Mouse (Mus musculus): ENCODE measurements around the gene Ptx3. TPM values are rescaled to one million over a fixed set of nuclear protein-coding genes. Genes with fewer than 3 reads are reported as not detected.
"Not testable (repeated sequence)": the region's sequence is repeated elsewhere in the genome, so short reads cannot be mapped to it uniquely, and the experiment has no call there.

Ptx3 gene
- polyA plus RNA-seq (2016; fragmentation: Nextera tagmentation; extraction: Ambion mirVana) = 13.6 TPM in 2 replicates

- H3K27ac ChIP-seq (replicated peaks) = peak within 1 kb of the TSS; percentile 92
- DNase-seq (ENCODE audit: low spot score) = peak; percentile 64
- WGBS = 2% methylated on average over 20 of the region's 20 CpGs
Measured at GRCm38 (mm10) chr3:66219655-66220191, at the start of gene Ptx3. TSS of gene Ptx3 (plus strand) at chr3:66219910.

GRCm38 (mm10) chr3:66172907-66173306 lies 46.8 kb upstream of the Ptx3 start:
- Histone ChIP-seq H3K27ac (replicated peaks) (no peak overlapping the region), H3K9me3 (no peaks in the 10 kb centered on the region), H3K27me3 (replicated peaks; ENCODE audit: low read depth, poor library complexity, severe bottlenecking) (no peaks in the 10 kb centered on the region), H3K36me3 (replicated peaks) (no peaks in the 10 kb centered on the region), H3K4me3 (no peak overlapping the region), H3K4me1 (peaks cover 9% of the 10 kb centered on the region)
- WGBS = 87% methylated on average over 5 of the region's 5 CpGs
- DNase-seq (ENCODE audit: low spot score) = no peak

More at GRCm38 (mm10) chr3:66219655-66220191, at the start of gene Ptx3:
- Histone ChIP-seq H3K9me3 (no peaks in the 10 kb centered on the region), H3K4me3 (peak within 1 kb of the TSS; percentile 72), H3K4me1 (peaks cover 51% of the 10 kb centered on the region), H3K36me3 (replicated peaks) (peaks cover 3% of the 10 kb centered on the region), H3K27me3 (replicated peaks; ENCODE audit: low read depth, poor library complexity, severe bottlenecking) (peaks cover 13% of the 10 kb centered on the region)

GRCm38 (mm10) chr3:66179647-66180046 lies 40.1 kb upstream of the Ptx3 start:
- Histone ChIP-seq H3K9me3 (no peaks in the 10 kb centered on the region), H3K4me3 (no peak overlapping the region), H3K36me3 (replicated peaks) (no peaks in the 10 kb centered on the region), H3K27ac (replicated peaks) (no peak overlapping the region), H3K27me3 (replicated peaks; ENCODE audit: low read depth, poor library complexity, severe bottlenecking) (no peaks in the 10 kb centered on the region), H3K4me1 (no peaks in the 10 kb centered on the region)
- DNase-seq (ENCODE audit: low spot score) = no peak
- 73% methylated on average over 2 of the region's 2 CpGs for WGBS

- Histone ChIP-seq H3K4me3 (no peak overlapping the region), H3K36me3 (replicated peaks) (no peaks in the 10 kb centered on the region), H3K27me3 (replicated peaks; ENCODE audit: low read depth, poor library complexity, severe bottlenecking) (no peaks in the 10 kb centered on the region), H3K4me1 (no peaks in the 10 kb centered on the region), H3K27ac (replicated peaks) (no peak overlapping the region), H3K9me3 (no peaks in the 10 kb centered on the region)
- no peak for DNase-seq (ENCODE audit: low spot score)
- 78% methylated on average over 3 of the region's 3 CpGs for WGBS
Measured at GRCm38 (mm10) chr3:66193910-66194562, 25.7 kb upstream of the Ptx3 start.

GRCm38 (mm10) chr3:66208836-66209573 lies 10.7 kb upstream of the Ptx3 start:
- no peak overlapping the region for H3K4me3 ChIP-seq
- H3K27me3 ChIP-seq (replicated peaks; ENCODE audit: low read depth, poor library complexity, severe bottlenecking) = no peaks in the 10 kb centered on the region
- no peaks in the 10 kb centered on the region for H3K9me3 ChIP-seq
- no peaks in the 10 kb centered on the region for H3K36me3 ChIP-seq (replicated peaks)
- no peaks in the 10 kb centered on the region for H3K4me1 ChIP-seq
- WGBS = 83% methylated on average over 4 of the region's 4 CpGs
- no peak for DNase-seq (ENCODE audit: low spot score)
- H3K27ac ChIP-seq (replicated peaks) = no peak overlapping the region

GRCm38 (mm10) chr3:66213524-66213923 lies 6.2 kb upstream of the Ptx3 start:
- Histone ChIP-seq H3K4me1 (peaks cover 10% of the 10 kb centered on the region), H3K36me3 (replicated peaks) (no peaks in the 10 kb centered on the region), H3K27me3 (replicated peaks; ENCODE audit: low read depth, poor library complexity, severe bottlenecking) (0 out of 2 replicates have a peak, but pooled peaks cover 2% of the 10 kb centered on the region), H3K4me3 (no peak overlapping the region), H3K27ac (replicated peaks) (no peak overlapping the region), H3K9me3 (no peaks in the 10 kb centered on the region)
- DNase-seq (ENCODE audit: low spot score) = no peak
- 97% methylated on average over 1 of the region's 1 CpGs for WGBS

GRCm38 (mm10) chr3:66215759-66216158 lies 4.0 kb upstream of the Ptx3 start:
- peaks cover 31% of the 10 kb centered on the region for H3K4me1 ChIP-seq
- H3K36me3 ChIP-seq (replicated peaks) = no peaks in the 10 kb centered on the region
- no peak overlapping the region for H3K4me3 ChIP-seq
- H3K27me3 ChIP-seq (replicated peaks; ENCODE audit: low read depth, poor library complexity, severe bottlenecking) = peaks cover 13% of the 10 kb centered on the region; the same call in 1 of the 2 replicates
- DNase-seq (ENCODE audit: low spot score) = peak; percentile 9
- no peaks in the 10 kb centered on the region for H3K9me3 ChIP-seq
- H3K27ac ChIP-seq (replicated peaks) = no peak overlapping the region
- 66% methylated on average over 8 of the region's 8 CpGs for WGBS

- peaks cover 6% of the 10 kb centered on the region for H3K36me3 ChIP-seq (replicated peaks)
- peak overlapping the region; percentile 72 for H3K4me3 ChIP-seq
- peaks cover 48% of the 10 kb centered on the region for H3K4me1 ChIP-seq
- WGBS = under 1% methylated on average over 54 of the region's 54 CpGs
- H3K27ac ChIP-seq (replicated peaks) = peak overlapping the region; percentile 92
- H3K27me3 ChIP-seq (replicated peaks; ENCODE audit: low read depth, poor library complexity, severe bottlenecking) = peaks cover 13% of the 10 kb centered on the region
- peak; percentile 73 for DNase-seq (ENCODE audit: low spot score)
- H3K9me3 ChIP-seq = no peaks in the 10 kb centered on the region
Measured at GRCm38 (mm10) chr3:66220554-66221242, 988 bp downstream of the Ptx3 start.

GRCm38 (mm10) chr3:66221243-66221611 lies 1.5 kb downstream of the Ptx3 start:
- peak; percentile 78 for DNase-seq (ENCODE audit: low spot score)
- under 1% methylated on average over 11 of the region's 11 CpGs for WGBS
- Histone ChIP-seq H3K4me3 (peak overlapping the region; percentile 72), H3K4me1 (peaks cover 42% of the 10 kb centered on the region), H3K9me3 (no peaks in the 10 kb centered on the region), H3K36me3 (replicated peaks) (peaks cover 6% of the 10 kb centered on the region), H3K27ac (replicated peaks) (peak overlapping the region; percentile 92), H3K27me3 (replicated peaks; ENCODE audit: low read depth, poor library complexity, severe bottlenecking) (peaks cover 13% of the 10 kb centered on the region)

GRCm38 (mm10) chr3:66224931-66225537 lies 5.3 kb downstream of the Ptx3 start:
- H3K27ac ChIP-seq (replicated peaks) = no peak overlapping the region
- H3K36me3 ChIP-seq (replicated peaks) = peaks cover 6% of the 10 kb centered on the region
- peaks cover 26% of the 10 kb centered on the region for H3K4me1 ChIP-seq
- no peak overlapping the region for H3K4me3 ChIP-seq
- DNase-seq (ENCODE audit: low spot score) = no peak
- no peaks in the 10 kb centered on the region for H3K9me3 ChIP-seq
- no peaks in the 10 kb centered on the region; the same call in 1 of the 2 replicates for H3K27me3 ChIP-seq (replicated peaks; ENCODE audit: low read depth, poor library complexity, severe bottlenecking)
- WGBS = 88% methylated on average over 15 of the region's 15 CpGs

GRCm38 (mm10) chr3:66236234-66236871 lies 16.6 kb downstream of the Ptx3 start:
- not testable (repeated sequence) for H3K4me1 ChIP-seq; H3K9me3 ChIP-seq; H3K27me3 ChIP-seq (replicated peaks; ENCODE audit: low read depth, poor library complexity, severe bottlenecking); H3K36me3 ChIP-seq (replicated peaks); H3K4me3 ChIP-seq; H3K27ac ChIP-seq (replicated peaks)
- WGBS = 50% methylated on average over 4 of the region's 4 CpGs
- DNase-seq (ENCODE audit: low spot score) = peak; percentile 18

- no peaks in the 10 kb centered on the region for H3K36me3 ChIP-seq (replicated peaks)
- no peaks in the 10 kb centered on the region for H3K27me3 ChIP-seq (replicated peaks; ENCODE audit: low read depth, poor library complexity, severe bottlenecking)
- no peak overlapping the region for H3K4me3 ChIP-seq
- no peak overlapping the region for H3K27ac ChIP-seq (replicated peaks)
- H3K4me1 ChIP-seq = no peaks in the 10 kb centered on the region
- no peak for DNase-seq (ENCODE audit: low spot score)
- H3K9me3 ChIP-seq = no peaks in the 10 kb centered on the region
Measured at GRCm38 (mm10) chr3:66240476-66240875, 20.8 kb downstream of the Ptx3 start.

Data from embryonic facial prominence, embryonic 10.5 days (tissue).